Mouse (Mus musculus) embryonic facial prominence, embryonic 11.5 days (tissue): ENCODE data around the gene Trp63. TPM values are rescaled to one million over a fixed set of nuclear protein-coding genes. Genes with fewer than 3 reads are reported as not detected.

Source experiments
- ATAC-seq: fragments of 200-750 bp; cut with Nextera tagmentation; replicated peaks from 2 replicates; pipeline ENCODE4 v1.8.0; 2017; ENCODE audit warnings: low read depth; ENCODE audit not compliant: insufficient number of reproducible peaks, low FRiP score, low TSS enrichment
- DNase-seq: peaks from one replicate; pipeline ENCODE4 v3.0.0-alpha.2; 2015; ENCODE audit warnings: low spot score
- H3K27ac ChIP-seq: fragments of 300-500 bp; sonication (generic); replicated peaks from 2 replicates; pipeline ENCODE4 v1.5.1; 2014; ENCODE audit warnings: mild to moderate bottlenecking, low read depth, low read length, control low read depth
- H3K27me3 ChIP-seq: fragments of 300-500 bp; sonication (generic); 2 replicates; pipeline ENCODE4 v1.6.1; 2014; ENCODE audit warnings: mild to moderate bottlenecking, low read length, moderate library complexity, mixed read lengths; ENCODE audit not compliant: control insufficient read depth, insufficient read depth
- H3K36me3 ChIP-seq: fragments of 300-500 bp; sonication (generic); replicated peaks from 2 replicates; pipeline ENCODE4 v1.6.1; 2014; ENCODE audit warnings: low read depth, mild to moderate bottlenecking, low read length, moderate library complexity, mixed read lengths; ENCODE audit not compliant: control insufficient read depth, insufficient read depth
- H3K4me1 ChIP-seq: fragments of 300-500 bp; sonication (generic); 2 replicates; pipeline ENCODE4 v1.6.1; 2014; ENCODE audit warnings: low read length, mixed read lengths; ENCODE audit not compliant: control insufficient read depth, insufficient read depth
- H3K4me2 ChIP-seq: fragments of 300-500 bp; sonication (generic); 2 replicates; pipeline ENCODE4 v1.6.1; 2014; ENCODE audit warnings: low read depth, mild to moderate bottlenecking, control low read depth, low read length, moderate library complexity
- H3K4me3 ChIP-seq: fragments of 300-500 bp; sonication (generic); 2 replicates; pipeline ENCODE4 v1.5.1; 2014; ENCODE audit warnings: low read depth, low read length, control low read depth
- H3K9ac ChIP-seq: fragments of 300-500 bp; sonication (generic); replicated peaks from 2 replicates; pipeline ENCODE4 v1.6.1; 2014; ENCODE audit warnings: mild to moderate bottlenecking, control low read depth, low read length
- H3K9me3 ChIP-seq: fragments of 300-500 bp; sonication (generic); replicated peaks from 2 replicates; pipeline ENCODE4 v1.6.1; 2016; ENCODE audit warnings: mild to moderate bottlenecking, low read length, inconsistent platforms, mixed read lengths; ENCODE audit not compliant: control insufficient read depth
- WGBS: fragments of 180-500 bp; shearing (Covaris S2); extraction: QIAGEN DNeasy Blood & Tissue Kit; methylation state at CpG from one replicate; pipeline ENCODE4 v1.1.7; 2014; 5-methylcytosine and 5-hydroxymethylcytosine counted together
- polyA plus RNA-seq: library from polyadenylated mRNA; unstranded; fragments of >200 nt; fragmentation: Nextera tagmentation; extraction: Ambion mirVana; gene quantifications from 2 replicates; pipeline ENCODE4 v1.2.1, GENCODE M21; 2014

Trp63 gene
- polyA plus RNA-seq, 1 experiment from 2014 or later = 20.8 TPM

GRCm38 (mm10) chr16:25899071-25899470, 215.5 kb downstream of the Trp63 start:
- Histone ChIP-seq H3K9me3 (no peaks in the 10 kb centered on the region), H3K36me3 (no peaks in the 10 kb centered on the region), H3K4me2 (no peak overlapping the region), H3K4me3 (no peak overlapping the region), H3K4me1 (no peaks in the 10 kb centered on the region), H3K27me3 (no peaks in the 10 kb centered on the region), H3K9ac (no peak overlapping the region), H3K27ac (no peak overlapping the region)
- DNase-seq = no peak
- 88% methylated on average over 4 of the region's 4 CpGs for WGBS
- ATAC-seq = no peak

- no peak overlapping the region for H3K4me3 ChIP-seq
- no peaks in the 10 kb centered on the region for H3K27me3 ChIP-seq
- ATAC-seq = no peak
- H3K4me2 ChIP-seq = no peak overlapping the region
- DNase-seq = no peak
- H3K9me3 ChIP-seq = no peaks in the 10 kb centered on the region
- no peaks in the 10 kb centered on the region for H3K36me3 ChIP-seq
- no peak overlapping the region for H3K9ac ChIP-seq
- WGBS = 89% methylated on average over 2 of the region's 2 CpGs
- H3K4me1 ChIP-seq = no peaks in the 10 kb centered on the region
- H3K27ac ChIP-seq = no peak overlapping the region
These were observed 216.1 kb downstream of the Trp63 start for GRCm38 (mm10) chr16:25899657-25900056.

- Histone ChIP-seq H3K36me3 (no peaks in the 10 kb centered on the region), H3K4me1 (no peaks in the 10 kb centered on the region), H3K9ac (no peak overlapping the region), H3K9me3 (no peaks in the 10 kb centered on the region), H3K27me3 (no peaks in the 10 kb centered on the region), H3K27ac (no peak overlapping the region), H3K4me2 (no peak overlapping the region), H3K4me3 (no peak overlapping the region)
- DNase-seq (no peak), ATAC-seq (0 out of 2 replicates have a peak, but pooled peaks have one; percentile 52)
- WGBS = 43% methylated on average over 3 of the region's 3 CpGs
These were observed 216.9 kb downstream of the Trp63 start for GRCm38 (mm10) chr16:25900389-25900908.

GRCm38 (mm10) chr16:25912185-25912584, 228.6 kb downstream of the Trp63 start:
- Histone ChIP-seq H3K36me3 (no peaks in the 10 kb centered on the region), H3K9me3 (no peaks in the 10 kb centered on the region), H3K4me1 (no peaks in the 10 kb centered on the region), H3K4me3 (no peak overlapping the region), H3K4me2 (no peak overlapping the region), H3K9ac (no peak overlapping the region), H3K27ac (no peak overlapping the region), H3K27me3 (no peaks in the 10 kb centered on the region)
- DNase-seq (no peak), ATAC-seq (no peak)
- WGBS = 74% methylated on average over 1 of the region's 1 CpGs

DNA sequence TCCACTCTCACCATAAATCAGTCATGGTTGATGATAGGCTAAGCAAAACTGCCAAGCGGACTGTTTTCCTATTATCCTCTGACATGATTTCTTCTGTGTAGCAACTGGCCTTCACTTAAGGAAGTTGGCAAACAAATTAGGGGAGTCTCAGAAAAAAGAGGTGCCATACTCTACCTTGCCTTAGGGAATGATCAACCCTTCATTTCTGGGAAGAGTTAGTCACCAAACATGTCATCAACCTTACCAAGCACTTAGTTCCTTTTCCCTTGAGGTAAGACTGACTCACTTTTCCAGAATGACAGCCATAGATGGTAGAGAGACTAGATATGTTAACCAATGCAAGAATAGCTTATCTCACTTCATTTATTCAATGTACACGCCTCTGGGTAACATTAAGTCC, 250.6 kb downstream of the Trp63 start:
- Histone ChIP-seq H3K27me3 (no peaks in the 10 kb centered on the region), H3K4me2 (no peak overlapping the region), H3K4me1 (no peaks in the 10 kb centered on the region), H3K4me3 (no peak overlapping the region), H3K9ac (no peak overlapping the region), H3K36me3 (no peaks in the 10 kb centered on the region), H3K27ac (no peak overlapping the region), H3K9me3 (no peaks in the 10 kb centered on the region)
- ATAC-seq (no peak), DNase-seq (no peak)
- 83% methylated on average over 2 of the region's 2 CpGs for WGBS
